Mouse (Mus musculus) MEL (cell line): ENCODE results near the gene Olfr49. TPM values are rescaled to one million over a fixed set of nuclear protein-coding genes. Genes with fewer than 3 reads are reported as not detected.

Experiments used
- DNase-seq: peaks from one replicate; pipeline ENCODE4 v3.0.0; 2011; ENCODE audit warnings: low read depth, low spot score
- H3K27ac ChIP-seq: 2 replicates; pipeline ENCODE4 v1.5.1; 2012; ENCODE audit warnings: low read depth, mild to moderate bottlenecking, control low read depth, low read length, moderate library complexity; ENCODE audit not compliant: control insufficient read depth
- H3K27me3 ChIP-seq, 2 experiments: fragments of 150-350 bp in 1 of 2; sonication (generic) in 1 of 2; 2 replicates each; pipeline ENCODE4 v1.6.1; 2012; ENCODE audit warnings: low read length in 2 of 2, mild to moderate bottlenecking in 2 of 2, improper control_type of control experiment in 1 of 2, moderate library complexity in 1 of 2; ENCODE audit not compliant: insufficient read depth in 2 of 2, control insufficient read depth in 1 of 2
- H3K36me3 ChIP-seq, 2 experiments: 2 replicates each; pipeline ENCODE4 v1.6.1; 2012 to 2014; ENCODE audit warnings: low read length in 2 of 2, improper control_type of control experiment in 1 of 2, inconsistent platforms in 1 of 2, mild to moderate bottlenecking in 1 of 2; ENCODE audit not compliant: insufficient read depth in 2 of 2, control insufficient read depth in 1 of 2
- H3K4me1 ChIP-seq, 2 experiments: fragments of 150-350 bp in 1 of 2; sonication (generic) in 1 of 2; 2 replicates each; pipeline ENCODE4 v1.6.1; 2012; ENCODE audit warnings: low read length in 2 of 2, improper control_type of control experiment in 1 of 2, mild to moderate bottlenecking in 1 of 2; ENCODE audit not compliant: insufficient read depth in 2 of 2, control insufficient read depth in 1 of 2
- H3K4me3 ChIP-seq, 2 experiments: fragments of 150-350 bp in 1 of 2; sonication (generic) in 1 of 2; 2 replicates each; pipeline ENCODE4 v1.5.1; 2012; ENCODE audit warnings: low read depth in 2 of 2, low read length in 2 of 2, mild to moderate bottlenecking in 2 of 2, moderate library complexity in 2 of 2, control low read depth in 1 of 2, improper control_type of control experiment in 1 of 2; ENCODE audit not compliant: control insufficient read depth in 1 of 2, insufficient read depth in 1 of 2
- H3K79me2 ChIP-seq: 2 replicates; pipeline ENCODE4 v1.6.1; 2012; ENCODE audit warnings: mild to moderate bottlenecking, low read length, moderate library complexity; ENCODE audit not compliant: control insufficient read depth, poor library complexity, insufficient read depth
- H3K9ac ChIP-seq: 2 replicates; pipeline ENCODE4 v1.6.1; 2012; ENCODE audit warnings: low read depth, mild to moderate bottlenecking, control low read depth, low read length, moderate library complexity; ENCODE audit not compliant: control insufficient read depth, poor library complexity, severe bottlenecking
- H3K9me3 ChIP-seq: fragments of 150-350 bp; sonication (generic); replicated peaks from 2 replicates; pipeline ENCODE4 v1.6.1; 2012; ENCODE audit warnings: mild to moderate bottlenecking, low read length, improper control_type of control experiment, moderate library complexity; ENCODE audit not compliant: insufficient read depth
- CHD1 ChIP-seq: IDR thresholded peaks from 2 replicates; pipeline ENCODE4 v1.6.1; 2012; ENCODE audit warnings: low read depth, mild to moderate bottlenecking, inconsistent platforms, low read length, improper control_type of control experiment
- CHD2 ChIP-seq: IDR thresholded peaks from 2 replicates; pipeline ENCODE4 v1.6.1; 2011; ENCODE audit warnings: low read length, improper control_type of control experiment
- E2F4 ChIP-seq: IDR thresholded peaks from 2 replicates; pipeline ENCODE4 v1.6.1; 2011; ENCODE audit warnings: low read depth, low read length, improper control_type of control experiment, borderline replicate concordance
- ELF1 ChIP-seq: IDR thresholded peaks from 2 replicates; pipeline ENCODE4 v1.6.1; 2014; ENCODE audit warnings: low read depth, mild to moderate bottlenecking, inconsistent platforms, low read length, improper control_type of control experiment, moderate library complexity
- ETS1 ChIP-seq: IDR thresholded peaks from 2 replicates; pipeline ENCODE4 v1.6.1; 2012; ENCODE audit warnings: low read depth, mild to moderate bottlenecking, inconsistent platforms, low read length, improper control_type of control experiment, moderate library complexity
- GABPA ChIP-seq: IDR thresholded peaks from 2 replicates; pipeline ENCODE4 v1.6.1; 2012; ENCODE audit warnings: low read depth, mild to moderate bottlenecking, inconsistent platforms, low read length, improper control_type of control experiment, moderate library complexity
- GATA1 ChIP-seq: IDR thresholded peaks from 2 replicates; pipeline ENCODE4 v1.6.1; 2011; ENCODE audit warnings: low read depth, low read length, improper control_type of control experiment
- MAFK ChIP-seq: IDR thresholded peaks from 2 replicates; pipeline ENCODE4 v1.6.1; 2011; ENCODE audit warnings: low read depth, mild to moderate bottlenecking, low read length, improper control_type of control experiment, borderline replicate concordance
- MAX ChIP-seq: IDR thresholded peaks from 2 replicates; pipeline ENCODE4 v1.6.1; 2011; ENCODE audit warnings: low read length, improper control_type of control experiment
- MAZ ChIP-seq: IDR thresholded peaks from 2 replicates; pipeline ENCODE4 v1.6.1; 2012; ENCODE audit warnings: low read depth, mild to moderate bottlenecking, inconsistent platforms, low read length, improper control_type of control experiment
- MXI1 ChIP-seq: IDR thresholded peaks from 2 replicates; pipeline ENCODE4 v1.6.1; 2011; ENCODE audit warnings: mild to moderate bottlenecking, low read depth, low read length, improper control_type of control experiment
- MYC ChIP-seq: IDR thresholded peaks from 2 replicates; pipeline ENCODE4 v1.6.1; 2011; ENCODE audit warnings: low read depth, mild to moderate bottlenecking, low read length, improper control_type of control experiment, moderate library complexity
- NELFE ChIP-seq: IDR thresholded peaks from 2 replicates; pipeline ENCODE4 v1.6.1; 2011; ENCODE audit warnings: low read depth, low read length, improper control_type of control experiment
- NRF1 ChIP-seq: IDR thresholded peaks from 2 replicates; pipeline ENCODE4 v1.6.1; 2014; ENCODE audit warnings: low read depth, mild to moderate bottlenecking, inconsistent platforms, low read length, improper control_type of control experiment, moderate library complexity; ENCODE audit not compliant: poor library complexity, insufficient read depth, severe bottlenecking
- POLR2A ChIP-seq, 2 experiments: IDR thresholded peaks; 2 replicates each; pipeline ENCODE4 v1.6.1; 2011 to 2012; ENCODE audit warnings: low read length in 2 of 2, mild to moderate bottlenecking in 2 of 2, control low read depth in 1 of 2, improper control_type of control experiment in 1 of 2, low read depth in 1 of 2, moderate library complexity in 1 of 2; ENCODE audit not compliant: control insufficient read depth in 1 of 2, insufficient read depth in 1 of 2, poor library complexity in 1 of 2
- POLR2AphosphoS5 ChIP-seq: IDR thresholded peaks from 2 replicates; pipeline ENCODE4 v1.6.1; 2012; ENCODE audit warnings: low read depth, borderline replicate concordance, mild to moderate bottlenecking, inconsistent platforms, low read length, moderate library complexity, mixed read lengths
- RAD21 ChIP-seq: IDR thresholded peaks from 2 replicates; pipeline ENCODE4 v1.6.1; 2011; ENCODE audit warnings: mild to moderate bottlenecking, low read depth, low read length, improper control_type of control experiment
- RCOR1 ChIP-seq: IDR thresholded peaks from 2 replicates; pipeline ENCODE4 v1.6.1; 2012; ENCODE audit warnings: low read depth, mild to moderate bottlenecking, inconsistent platforms, low read length, improper control_type of control experiment
- SIN3A ChIP-seq: IDR thresholded peaks from 2 replicates; pipeline ENCODE4 v1.6.1; 2012; ENCODE audit warnings: low read length, improper control_type of control experiment, inconsistent platforms
- SMC3 ChIP-seq: IDR thresholded peaks from 2 replicates; pipeline ENCODE4 v1.6.1; 2011; ENCODE audit warnings: low read depth, low read length, improper control_type of control experiment
- TAL1 ChIP-seq: IDR thresholded peaks from 2 replicates; pipeline ENCODE4 v1.6.1; 2012; ENCODE audit warnings: mild to moderate bottlenecking, inconsistent platforms, low read length, moderate library complexity, mixed read lengths
- TBP ChIP-seq: IDR thresholded peaks from 2 replicates; pipeline ENCODE4 v1.8.0; 2011; ENCODE audit warnings: low read depth, low read length, improper control_type of control experiment
- TCF12 ChIP-seq: IDR thresholded peaks from 2 replicates; pipeline ENCODE4 v1.6.1; 2014; ENCODE audit warnings: low read depth, mild to moderate bottlenecking, inconsistent platforms, low read length, improper control_type of control experiment, moderate library complexity
- USF1 ChIP-seq: IDR thresholded peaks from 2 replicates; pipeline ENCODE4 v1.6.1; 2014; ENCODE audit warnings: low read depth, mild to moderate bottlenecking, inconsistent platforms, low read length, improper control_type of control experiment, moderate library complexity
- USF2 ChIP-seq, 2 experiments: IDR thresholded peaks; 2 replicates each; pipeline ENCODE4 v1.6.1; 2011 to 2012; ENCODE audit warnings: improper control_type of control experiment in 2 of 2, low read length in 2 of 2, borderline replicate concordance in 1 of 2, inconsistent platforms in 1 of 2, low read depth in 1 of 2, mild to moderate bottlenecking in 1 of 2; ENCODE audit not compliant: insufficient read depth in 1 of 2
- ZC3H11A ChIP-seq: IDR thresholded peaks from 2 replicates; pipeline ENCODE4 v1.6.1; 2012; ENCODE audit warnings: low read depth, mild to moderate bottlenecking, inconsistent platforms, low read length, improper control_type of control experiment
- ZKSCAN1 ChIP-seq: IDR thresholded peaks from 2 replicates; pipeline ENCODE4 v1.6.1; 2012; ENCODE audit warnings: low read depth, mild to moderate bottlenecking, inconsistent platforms, low read length, improper control_type of control experiment, moderate library complexity
- ZMIZ1 ChIP-seq: IDR thresholded peaks from 2 replicates; pipeline ENCODE4 v1.6.1; 2012; ENCODE audit warnings: low read depth, mild to moderate bottlenecking, inconsistent platforms, low read length, improper control_type of control experiment, moderate library complexity
- ZNF384 ChIP-seq: IDR thresholded peaks from 2 replicates; pipeline ENCODE4 v1.6.1; 2012; ENCODE audit warnings: low read depth, mild to moderate bottlenecking, inconsistent platforms, low read length, improper control_type of control experiment
- polyA plus RNA-seq, 2 experiments: library from polyadenylated mRNA; stranded (reverse) in 1 of 2; unstranded in 1 of 2; fragments of >175 nt in 1 of 2; fragments of >200 nt in 1 of 2; gene quantifications; 2 replicates each; pipeline versions ENCODE4 v1.2.1 to v1.2.4; 2012; ENCODE audit warnings: low replicate concordance in 2 of 2, low read depth in 1 of 2; ENCODE audit not compliant: insufficient read length in 2 of 2, insufficient read depth in 1 of 2, missing spikeins in 1 of 2
- total RNA-seq: library from RNA; depleted of rRNA; stranded (reverse); fragments of 300-350 nt; gene quantifications from 2 replicates; pipeline ENCODE4 v1.2.3, GENCODE M21; 2012

Olfr49 gene
- total and polyA plus RNA-seq, 3 experiments = not detected

DNA sequence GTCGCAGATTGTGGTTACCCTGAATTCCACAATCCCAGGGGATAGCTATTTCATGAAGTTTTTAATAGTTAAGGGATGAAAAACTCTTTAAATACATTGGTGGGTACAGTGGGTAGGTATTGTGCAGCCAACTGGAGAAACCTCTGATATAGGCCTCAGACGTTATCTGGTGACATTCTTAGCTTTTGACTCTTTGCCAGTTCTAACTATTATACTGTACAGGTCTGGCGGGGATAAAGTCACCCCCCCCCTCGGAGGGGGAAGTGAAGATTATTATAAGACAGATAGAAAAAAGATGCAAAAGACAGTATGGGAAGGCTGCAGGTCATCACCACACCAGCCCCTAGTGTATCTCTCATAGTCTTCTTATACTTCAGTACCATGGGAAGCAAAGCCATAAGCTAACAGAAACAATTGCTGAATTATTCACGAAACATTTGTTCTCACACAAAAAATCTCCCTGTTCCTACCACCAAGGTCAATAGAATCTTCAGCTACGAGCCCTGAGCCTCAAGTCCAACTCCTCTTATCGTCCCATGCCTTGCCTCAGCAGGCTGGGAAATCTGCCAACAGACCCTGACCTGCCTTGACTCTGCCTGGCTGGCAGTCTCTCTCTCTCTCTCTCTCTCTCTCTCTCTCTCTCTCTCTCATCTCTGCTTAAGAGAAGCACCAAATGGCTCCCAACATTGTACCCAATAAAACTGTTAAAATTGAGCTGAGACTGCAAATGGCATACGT is 48.9 kb upstream of the Olfr49 start (continued):
- TF ChIP-seq NRF1 (no peak), ZKSCAN1 (no peak), CHD1 (no peak), TBP (no peak), TCF12 (peak; percentile 72), ZNF384 (no peak), RCOR1 (peak; percentile 64; the same call in 1 of the 2 replicates), POLR2A (IDR thresholded peaks at IDR 0.05; ENCODE audit: control insufficient read depth in 1 of 2, insufficient read depth in 1 of 2, low read depth in 1 of 2, low read length in 2 of 2, poor library complexity in 1 of 2) (no peak), TAL1 (peak; percentile 63), MYC (no peak), ETS1 (peak; percentile 49; the same call in 1 of the 2 replicates), E2F4 (no peak), MXI1 (no peak; the same call in 1 of the 2 replicates)

DNA sequence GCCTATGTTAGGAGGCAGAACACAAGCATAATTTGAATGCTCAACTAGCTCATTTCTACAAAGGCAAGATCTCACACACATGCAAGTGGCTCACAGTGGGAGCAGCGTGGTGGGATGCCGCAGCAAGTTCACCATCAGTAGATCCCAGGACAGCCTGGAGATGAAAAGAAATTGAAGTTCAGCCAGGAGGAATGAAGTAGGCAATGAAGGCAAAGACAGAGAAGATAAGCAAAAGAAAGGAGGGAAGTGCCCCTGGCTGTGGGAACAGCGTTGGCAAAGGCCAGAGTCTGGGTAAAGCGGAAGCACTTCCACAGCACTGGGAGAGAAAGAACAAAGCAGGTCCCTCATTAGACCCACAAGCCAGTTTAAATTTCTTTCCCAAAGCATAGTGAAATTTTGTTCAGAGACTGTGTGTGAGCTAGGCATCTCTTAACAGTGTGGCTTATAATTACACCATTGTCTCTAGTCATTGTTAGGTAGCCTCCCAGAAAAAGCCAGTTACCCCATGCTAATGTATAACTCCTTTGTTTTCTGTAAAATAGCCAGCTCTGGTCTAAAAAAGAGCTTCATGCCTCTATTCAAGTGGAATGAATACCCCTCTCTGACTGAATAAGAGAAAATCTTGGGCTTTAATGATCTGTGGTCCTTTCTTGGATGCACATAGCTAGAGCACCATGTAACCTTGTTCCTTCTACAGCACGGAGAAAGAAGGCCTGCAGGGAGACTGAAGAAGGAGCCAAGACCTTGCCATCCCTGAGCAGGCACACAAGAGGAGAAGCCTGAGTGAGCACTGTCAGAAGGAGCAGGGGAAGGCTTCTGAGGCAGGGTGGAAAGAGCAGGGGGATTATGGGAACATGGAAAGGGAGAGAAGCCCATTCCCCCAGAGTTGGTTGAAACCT is 47.7 kb upstream of the Olfr49 start:
- no peak for TF ChIP-seq USF2 (IDR thresholded peaks at IDR 0.05; ENCODE audit: borderline replicate concordance in 1 of 2, insufficient read depth in 1 of 2, low read depth in 1 of 2, low read length in 2 of 2)
- TF ChIP-seq MAZ = no peak
- no peak for TF ChIP-seq NELFE
- no peak for TF ChIP-seq ELF1
- no peak for TF ChIP-seq ETS1
- TF ChIP-seq SIN3A = no peak
- no peak for TF ChIP-seq RAD21
- no peak for TF ChIP-seq SMC3
- TF ChIP-seq MAX = no peak
- TF ChIP-seq GABPA = no peak
- TF ChIP-seq MAFK = no peak
- no peak for TF ChIP-seq ZMIZ1
- no peak for TF ChIP-seq GATA1
- no peak for TF ChIP-seq ZC3H11A
- TF ChIP-seq POLR2AphosphoS5 = no peak
- TF ChIP-seq USF1 = no peak
- no peak for TF ChIP-seq TBP
- TF ChIP-seq CHD2 = no peak
- Histone ChIP-seq H3K9me3 (no peaks in the 10 kb centered on the region), H3K79me2 (no peaks in the 10 kb centered on the region), H3K4me1 (peaks cover 14 to 19% of the 10 kb centered on the region in 2 experiments), H3K4me3 (no peak overlapping the region), H3K27me3 (peaks cover 2% of the 10 kb centered on the region in 2 experiments; a peak in 1 of 4 replicates), H3K27ac (no peak overlapping the region), H3K36me3 (peaks cover 0 to 15% of the 10 kb centered on the region in 2 experiments; a peak in 2 of 4 replicates), H3K9ac (no peak overlapping the region)
- no peak for DNase-seq
